Mouse (Mus musculus): ENCODE measurements around the gene Rasa3. TPM values are rescaled to one million over a fixed set of nuclear protein-coding genes. Genes with fewer than 3 reads are reported as not detected.
A peak's percentile ranks its signal among the peaks of the same experiment; 100 is the strongest.

Rasa3 gene
- polyA plus RNA-seq, 2 experiments, result 10.1 to 15.8 TPM

- no peak for ATAC-seq (ENCODE audit: insufficient read depth)
- H3K4me1 ChIP-seq (replicated peaks; ENCODE audit: control insufficient read depth in 2 of 2, insufficient read depth in 2 of 2, low read length in 1 of 2), result peaks cover 0 to 14% of the 10 kb centered on the region in 2 experiments; a peak in 2 of 4 replicates
Measured at GRCm38 (mm10) chr8:13605920-13606480, 71.4 kb downstream of the Rasa3 start.

GRCm38 (mm10) chr8:13602621-13603020 is 74.8 kb downstream of the Rasa3 start:
- Histone ChIP-seq H3K36me3 (replicated peaks; ENCODE audit: control insufficient read depth, insufficient read depth, low read depth) (no peaks in the 10 kb centered on the region), H3K9ac (replicated peaks) (no peak overlapping the region), H3K9me3 (ENCODE audit: control insufficient read depth, low read length) (no peaks in the 10 kb centered on the region), H3K4me3 (ENCODE audit: insufficient read depth in 1 of 2, low read depth in 2 of 2, low read length in 2 of 2) (no peak overlapping the region), H3K4me2 (ENCODE audit: low read depth) (no peak overlapping the region), H3K27ac (no peak overlapping the region), H3K4me1 (replicated peaks; ENCODE audit: control insufficient read depth in 2 of 2, insufficient read depth in 2 of 2, low read length in 1 of 2) (peaks cover 0 to 19% of the 10 kb centered on the region in 2 experiments; a peak in 2 of 4 replicates), H3K27me3 (ENCODE audit: control insufficient read depth, insufficient read depth, low read length) (no peaks in the 10 kb centered on the region)
- 58% methylated on average over 8 of the region's 8 CpGs for WGBS (ENCODE audit: insufficient replicate concordance)
- DNase-seq (ENCODE audit: low read depth in 3 of 3, low spot score in 3 of 3), result no peak
- no peak for ATAC-seq (ENCODE audit: insufficient read depth)
- no peak for TF ChIP-seq EP300 (IDR thresholded peaks at IDR 0.05; ENCODE audit: low read depth)
- TF ChIP-seq CTCF (IDR thresholded peaks at IDR 0.05; ENCODE audit: low read depth), result peak; percentile 63

More at GRCm38 (mm10) chr8:13605920-13606480, 71.4 kb downstream of the Rasa3 start:
- Histone ChIP-seq H3K9ac (replicated peaks) (no peak overlapping the region), H3K27me3 (ENCODE audit: control insufficient read depth, insufficient read depth, low read length) (no peaks in the 10 kb centered on the region), H3K4me2 (ENCODE audit: low read depth) (no peak overlapping the region), H3K36me3 (replicated peaks; ENCODE audit: control insufficient read depth, insufficient read depth, low read depth) (no peaks in the 10 kb centered on the region), H3K9me3 (ENCODE audit: control insufficient read depth, low read length) (no peaks in the 10 kb centered on the region), H3K4me3 (ENCODE audit: insufficient read depth in 1 of 2, low read depth in 2 of 2, low read length in 2 of 2) (no peak overlapping the region), H3K27ac (no peak overlapping the region)
- DNase-seq (ENCODE audit: low read depth in 3 of 3, low spot score in 3 of 3), result no peak
- TF ChIP-seq CTCF (IDR thresholded peaks at IDR 0.05; ENCODE audit: low read depth) (no peak), EP300 (IDR thresholded peaks at IDR 0.05; ENCODE audit: low read depth) (no peak)
- 37% methylated on average over 7 of the region's 7 CpGs for WGBS (ENCODE audit: insufficient replicate concordance)

GRCm38 (mm10) chr8:13601166-13601565 is 76.2 kb downstream of the Rasa3 start:
- no peak overlapping the region for H3K9ac ChIP-seq (replicated peaks)
- ATAC-seq (ENCODE audit: insufficient read depth) (no peak), DNase-seq (ENCODE audit: low read depth in 3 of 3, low spot score in 3 of 3) (no peak)
- H3K27ac ChIP-seq, result no peak overlapping the region
- H3K4me1 ChIP-seq (replicated peaks; ENCODE audit: control insufficient read depth in 2 of 2, insufficient read depth in 2 of 2, low read length in 1 of 2), result peaks cover 0 to 19% of the 10 kb centered on the region in 2 experiments; a peak in 2 of 4 replicates
- no peaks in the 10 kb centered on the region for H3K36me3 ChIP-seq (replicated peaks; ENCODE audit: control insufficient read depth, insufficient read depth, low read depth)
- no peak overlapping the region for H3K4me2 ChIP-seq (ENCODE audit: low read depth)
- 34% methylated on average over 11 of the region's 11 CpGs for WGBS (ENCODE audit: insufficient replicate concordance)
- no peaks in the 10 kb centered on the region for H3K27me3 ChIP-seq (ENCODE audit: control insufficient read depth, insufficient read depth, low read length)
- H3K9me3 ChIP-seq (ENCODE audit: control insufficient read depth, low read length), result no peaks in the 10 kb centered on the region
- H3K4me3 ChIP-seq (ENCODE audit: insufficient read depth in 1 of 2, low read depth in 2 of 2, low read length in 2 of 2), result no peak overlapping the region
- no peak for TF ChIP-seq EP300 (IDR thresholded peaks at IDR 0.05; ENCODE audit: low read depth)
- no peak for TF ChIP-seq CTCF (IDR thresholded peaks at IDR 0.05; ENCODE audit: low read depth)

- no peak for ATAC-seq (ENCODE audit: insufficient read depth)
- Histone ChIP-seq H3K4me2 (ENCODE audit: low read depth) (no peak overlapping the region), H3K9ac (replicated peaks) (no peak overlapping the region), H3K4me3 (ENCODE audit: insufficient read depth in 1 of 2, low read depth in 2 of 2, low read length in 2 of 2) (no peak overlapping the region), H3K27me3 (ENCODE audit: control insufficient read depth, insufficient read depth, low read length) (no peaks in the 10 kb centered on the region), H3K9me3 (ENCODE audit: control insufficient read depth, low read length) (no peaks in the 10 kb centered on the region), H3K36me3 (replicated peaks; ENCODE audit: control insufficient read depth, insufficient read depth, low read depth) (no peaks in the 10 kb centered on the region), H3K4me1 (replicated peaks; ENCODE audit: control insufficient read depth in 2 of 2, insufficient read depth in 2 of 2, low read length in 1 of 2) (peaks cover 0 to 15% of the 10 kb centered on the region in 2 experiments; a peak in 2 of 4 replicates), H3K27ac (no peak overlapping the region)
- 36% methylated on average over 10 of the region's 10 CpGs for WGBS (ENCODE audit: insufficient replicate concordance)
- no peak for TF ChIP-seq EP300 (IDR thresholded peaks at IDR 0.05; ENCODE audit: low read depth)
- DNase-seq (ENCODE audit: low read depth in 3 of 3, low spot score in 3 of 3), result no peak
Measured at GRCm38 (mm10) chr8:13600716-13601115, 76.7 kb downstream of the Rasa3 start.

- no peaks in the 10 kb centered on the region for H3K9me3 ChIP-seq (ENCODE audit: control insufficient read depth, low read length)
- WGBS (ENCODE audit: insufficient replicate concordance), result 25% methylated on average over 7 of the region's 7 CpGs
- DNase-seq (ENCODE audit: low read depth in 3 of 3, low spot score in 3 of 3) (peak in 1 of 3 experiments; percentile 14), ATAC-seq (ENCODE audit: insufficient read depth) (peak; percentile 51; the same call in 1 of the 2 replicates)
- H3K4me3 ChIP-seq (ENCODE audit: insufficient read depth in 1 of 2, low read depth in 2 of 2, low read length in 2 of 2), result no peak overlapping the region
- H3K4me1 ChIP-seq (replicated peaks; ENCODE audit: control insufficient read depth in 2 of 2, insufficient read depth in 2 of 2, low read length in 1 of 2), result peaks cover 0 to 12% of the 10 kb centered on the region in 2 experiments; a peak in 2 of 4 replicates
- no peak overlapping the region for H3K9ac ChIP-seq (replicated peaks)
- no peaks in the 10 kb centered on the region for H3K36me3 ChIP-seq (replicated peaks; ENCODE audit: control insufficient read depth, insufficient read depth, low read depth)
- H3K27ac ChIP-seq, result no peak overlapping the region
- TF ChIP-seq EP300 (IDR thresholded peaks at IDR 0.05; ENCODE audit: low read depth), result no peak
- TF ChIP-seq CTCF (IDR thresholded peaks at IDR 0.05; ENCODE audit: low read depth), result no peak
- H3K27me3 ChIP-seq (ENCODE audit: control insufficient read depth, insufficient read depth, low read length), result no peaks in the 10 kb centered on the region
- no peak overlapping the region for H3K4me2 ChIP-seq (ENCODE audit: low read depth)
Measured at GRCm38 (mm10) chr8:13600204-13600603, 77.2 kb downstream of the Rasa3 start.

All from liver, embryonic 14.5 days (tissue).